Mouse (Mus musculus) CH12.LX (cell line): Measurements from ENCODE around the gene Dusp27. TPM values are rescaled to one million over a fixed set of nuclear protein-coding genes. Genes with fewer than 3 reads are reported as not detected.

Experiments
- DNase-seq: peaks from one replicate; pipeline ENCODE4 v3.0.0-alpha.2; 2013; ENCODE audit errors: extremely low read depth
- H3K27ac ChIP-seq: 2 replicates; pipeline ENCODE4 v1.5.1; 2012; ENCODE audit warnings: low read depth, mild to moderate bottlenecking, control low read depth, moderate library complexity; ENCODE audit not compliant: insufficient read depth
- H3K27me3 ChIP-seq: replicated peaks from 2 replicates; pipeline ENCODE3; 2012; ENCODE audit warnings: inconsistent platforms
- H3K36me3 ChIP-seq, 2 experiments: replicated peaks in 1 of 2; 2 replicates each; pipeline versions ENCODE3 to v1.6.1; 2012; ENCODE audit warnings: inconsistent platforms in 1 of 2, low read length in 1 of 2, mild to moderate bottlenecking in 1 of 2, mixed read lengths in 1 of 2, moderate library complexity in 1 of 2; ENCODE audit not compliant: control insufficient read depth in 1 of 2, insufficient read depth in 1 of 2
- H3K4me1 ChIP-seq, 2 experiments: 2 replicates each; pipeline ENCODE4 v1.6.1; 2012; ENCODE audit warnings: inconsistent platforms in 1 of 2, moderate library complexity in 1 of 2; ENCODE audit not compliant: insufficient read depth in 2 of 2, control insufficient read depth in 1 of 2
- H3K4me2 ChIP-seq: 2 replicates; pipeline ENCODE4 v1.6.1; 2012; ENCODE audit warnings: low read depth, mild to moderate bottlenecking, control low read depth; ENCODE audit not compliant: poor library complexity, insufficient read depth, severe bottlenecking
- H3K4me3 ChIP-seq, 3 experiments: fragments of 150-350 bp in 1 of 3; sonication (generic) in 1 of 3; replicated peaks in 1 of 3; 2 replicates each; pipeline versions ENCODE3 to v1.5.1; 2011 to 2012; ENCODE audit warnings: low read depth in 2 of 3, low read length in 2 of 3, mild to moderate bottlenecking in 2 of 3, moderate library complexity in 2 of 3, control low read depth in 1 of 3, improper control_type of control experiment in 1 of 3, inconsistent platforms in 1 of 3, mixed read lengths in 1 of 3; ENCODE audit not compliant: poor library complexity in 1 of 3
- H3K79me2 ChIP-seq: replicated peaks from 2 replicates; pipeline ENCODE4 v1.6.1; 2012; ENCODE audit warnings: mild to moderate bottlenecking, moderate library complexity; ENCODE audit not compliant: control insufficient read depth, poor library complexity, insufficient read depth, severe bottlenecking; ENCODE audit errors: extremely low read depth
- H3K9ac ChIP-seq: 2 replicates; pipeline ENCODE4 v1.6.1; 2012; ENCODE audit warnings: low read depth, mild to moderate bottlenecking, control low read depth, moderate library complexity; ENCODE audit not compliant: insufficient read depth
- H3K9me3 ChIP-seq: replicated peaks from 2 replicates; pipeline ENCODE3; 2012; ENCODE audit warnings: low read length, inconsistent platforms, mixed read lengths
- CHD1 ChIP-seq: IDR thresholded peaks from 2 replicates; pipeline ENCODE4 v1.6.1; 2012; ENCODE audit warnings: low read depth, low read length, improper control_type of control experiment, inconsistent platforms
- CHD2 ChIP-seq: IDR thresholded peaks from 2 replicates; pipeline ENCODE4 v1.6.1; 2011; ENCODE audit warnings: low read length, improper control_type of control experiment
- E2F4 ChIP-seq: IDR thresholded peaks from 2 replicates; pipeline ENCODE4 v1.6.1; 2011; ENCODE audit warnings: low read depth, low read length, improper control_type of control experiment; ENCODE audit not compliant: insufficient replicate concordance
- ELF1 ChIP-seq: IDR thresholded peaks from 2 replicates; pipeline ENCODE4 v1.6.1; 2014; ENCODE audit warnings: low read depth, mild to moderate bottlenecking, inconsistent platforms, low read length, improper control_type of control experiment
- EP300 ChIP-seq: IDR thresholded peaks from 2 replicates; pipeline ENCODE4 v1.6.1; 2011; ENCODE audit warnings: low read length, improper control_type of control experiment
- GABPA ChIP-seq: IDR thresholded peaks from 2 replicates; pipeline ENCODE4 v1.6.1; 2012; ENCODE audit warnings: low read depth, low read length, improper control_type of control experiment, inconsistent platforms; ENCODE audit not compliant: insufficient replicate concordance
- HCFC1 ChIP-seq: IDR thresholded peaks from 2 replicates; pipeline ENCODE4 v1.6.1; 2012; ENCODE audit warnings: low read depth, mild to moderate bottlenecking, inconsistent platforms, low read length, improper control_type of control experiment
- IRF4 ChIP-seq: IDR thresholded peaks from 2 replicates; pipeline ENCODE4 v1.6.1; 2014; ENCODE audit warnings: low read depth, mild to moderate bottlenecking, inconsistent platforms, low read length, improper control_type of control experiment
- JUN ChIP-seq: IDR thresholded peaks from 2 replicates; pipeline ENCODE4 v1.6.1; 2011; ENCODE audit warnings: low read depth, mild to moderate bottlenecking, low read length, improper control_type of control experiment, moderate library complexity; ENCODE audit not compliant: insufficient read depth
- JUND ChIP-seq: conservative IDR thresholded peaks from 2 replicates; pipeline ENCODE4 v1.6.1; 2011; ENCODE audit warnings: low read depth, low read length, improper control_type of control experiment
- MAFK ChIP-seq: IDR thresholded peaks from 2 replicates; pipeline ENCODE4 v1.6.1; 2011; ENCODE audit warnings: low read length, improper control_type of control experiment; ENCODE audit not compliant: insufficient replicate concordance
- MAZ ChIP-seq: IDR thresholded peaks from 2 replicates; pipeline ENCODE4 v1.6.1; 2012; ENCODE audit warnings: low read depth, mild to moderate bottlenecking, inconsistent platforms, low read length, improper control_type of control experiment, moderate library complexity
- MXI1 ChIP-seq: IDR thresholded peaks from 2 replicates; pipeline ENCODE4 v1.6.1; 2011; ENCODE audit warnings: mild to moderate bottlenecking, low read depth, low read length, improper control_type of control experiment
- NELFE ChIP-seq: IDR thresholded peaks from 2 replicates; pipeline ENCODE4 v1.6.1; 2011; ENCODE audit warnings: low read depth, low read length, improper control_type of control experiment
- NRF1 ChIP-seq: IDR thresholded peaks from 2 replicates; pipeline ENCODE4 v1.6.1; 2014; ENCODE audit warnings: low read depth, mild to moderate bottlenecking, inconsistent platforms, low read length, improper control_type of control experiment, moderate library complexity
- RCOR1 ChIP-seq: conservative IDR thresholded peaks from 2 replicates; pipeline ENCODE4 v1.6.1; 2012; ENCODE audit warnings: low read depth, mild to moderate bottlenecking, inconsistent platforms, low read length, improper control_type of control experiment
- SMC3 ChIP-seq: IDR thresholded peaks from 2 replicates; pipeline ENCODE4 v1.6.1; 2011; ENCODE audit warnings: low read depth, low read length, improper control_type of control experiment
- TBP ChIP-seq: conservative IDR thresholded peaks from 2 replicates; pipeline ENCODE4 v1.6.1; 2011; ENCODE audit warnings: low read depth, low read length, improper control_type of control experiment
- TCF12 ChIP-seq: IDR thresholded peaks from 2 replicates; pipeline ENCODE4 v1.6.1; 2014; ENCODE audit warnings: low read depth, mild to moderate bottlenecking, inconsistent platforms, low read length, improper control_type of control experiment
- UBTF ChIP-seq: IDR thresholded peaks from 2 replicates; pipeline ENCODE4 v1.6.1; 2012; ENCODE audit warnings: low read depth, mild to moderate bottlenecking, inconsistent platforms, low read length, improper control_type of control experiment, moderate library complexity
- USF2 ChIP-seq: conservative IDR thresholded peaks from 2 replicates; pipeline ENCODE4 v1.6.1; 2011; ENCODE audit warnings: low read depth, low read length, improper control_type of control experiment
- ZKSCAN1 ChIP-seq: IDR thresholded peaks from 2 replicates; pipeline ENCODE4 v1.6.1; 2012; ENCODE audit warnings: low read depth, inconsistent platforms, low read length, improper control_type of control experiment, borderline replicate concordance
- ZMIZ1 ChIP-seq: IDR thresholded peaks from 2 replicates; pipeline ENCODE4 v1.6.1; 2012; ENCODE audit warnings: low read depth, mild to moderate bottlenecking, inconsistent platforms, low read length, improper control_type of control experiment
- ZNF384 ChIP-seq: IDR thresholded peaks from 2 replicates; pipeline ENCODE4 v1.6.1; 2012; ENCODE audit warnings: low read depth, low read length, improper control_type of control experiment, inconsistent platforms
- dilution Hi-C: fragments of 300-500 bp; cut with MboI; formaldehyde crosslinking; loops from 2 replicates; pipeline ENCODE4 v1.14.3; 2020; ENCODE audit warnings: low sequenced_read_pairs; ENCODE audit not compliant: extremely low pct_unique_long_range_greater_than_20kb, extremely low pct_ligation_motif_present
- in situ Hi-C: fragments of 300-500 bp; cut with MboI; formaldehyde crosslinking; loops from 3 replicates; pipeline ENCODE4 v1.14.3; 2019; ENCODE audit warnings: low sequenced_read_pairs, low pct_ligation_motif_present, low pct_unique_long_range_greater_than_20kb, mixed read lengths
- polyA plus RNA-seq: library from polyadenylated mRNA; unstranded; fragments of >175 nt; gene quantifications from 2 replicates; pipeline ENCODE4 v1.2.1, GENCODE M21; 2012; ENCODE audit warnings: low read depth; ENCODE audit not compliant: insufficient read length
- total RNA-seq, 2 experiments: library from RNA; depleted of rRNA; stranded (reverse); fragments of 300-350 nt in 1 of 2; fragments of >200 nt in 1 of 2; gene quantifications; 2 replicates each; pipeline ENCODE4 v1.2.3; 2012 to 2014

The Dusp27 gene
- total and polyA plus RNA-seq, 3 experiments, result 0.06 TPM; not detected in 2

GRCm38 (mm10) chr1:166130224-166130860, 2.6 kb upstream of the Dusp27 start, which contains the start of gene Gpa33:
Gene Gpa33 (plus strand): TSS chr1:166130238.
- Histone ChIP-seq H3K79me2 (no peaks in the 10 kb centered on the region), H3K4me2 (no peak within 1 kb of the TSS), H3K4me3 (no peak within 1 kb of the TSS), H3K4me1 (peaks cover 2 to 6% of the 10 kb centered on the region in 2 experiments), H3K9me3 (no peaks in the 10 kb centered on the region), H3K27ac (no peak within 1 kb of the TSS), H3K9ac (no peak within 1 kb of the TSS), H3K27me3 (no peaks in the 10 kb centered on the region), H3K36me3 (no peaks in the 10 kb centered on the region)
- dilution Hi-C loops, result no loop called here
- DNase-seq, result no peak
- TF ChIP-seq MXI1, result no peak
- TF ChIP-seq GABPA, result no peak
- no peak for TF ChIP-seq ZMIZ1
- TF ChIP-seq CHD2, result no peak
- no peak for TF ChIP-seq JUND
- TF ChIP-seq IRF4, result no peak
- no peak for TF ChIP-seq ZKSCAN1
- no peak for TF ChIP-seq EP300
- no peak for TF ChIP-seq NELFE
- no peak for TF ChIP-seq MAFK
- TF ChIP-seq JUN, result no peak
- TF ChIP-seq USF2, result no peak
- TF ChIP-seq E2F4, result no peak
- no peak for TF ChIP-seq NRF1
- TF ChIP-seq TCF12, result no peak
- TF ChIP-seq, all 38 proteins: peak for 0
- in situ Hi-C loops, result no loop called here

- Histone ChIP-seq H3K4me1 (peaks cover 0 to 2% of the 10 kb centered on the region in 2 experiments; a peak in 2 of 4 replicates), H3K4me2 (no peak overlapping the region), H3K79me2 (no peaks in the 10 kb centered on the region), H3K9me3 (no peaks in the 10 kb centered on the region), H3K36me3 (no peaks in the 10 kb centered on the region), H3K27me3 (no peaks in the 10 kb centered on the region), H3K27ac (no peak overlapping the region), H3K4me3 (no peak overlapping the region), H3K9ac (no peak overlapping the region)
- in situ Hi-C loops, result no loop called here
- TF ChIP-seq IRF4 (no peak), CHD2 (no peak), ZMIZ1 (no peak), GABPA (no peak), CHD1 (no peak), SMC3 (no peak), JUND (no peak), TCF12 (no peak), MAZ (no peak), UBTF (no peak), ELF1 (no peak), RCOR1 (no peak), MXI1 (no peak), E2F4 (no peak), MAFK (no peak), EP300 (no peak), ZNF384 (no peak), USF2 (no peak), TBP (no peak), HCFC1 (no peak)
- dilution Hi-C loops, result no loop called here
- no peak for DNase-seq
Measured at GRCm38 (mm10) chr1:166128551-166128950, 829 bp upstream of the Dusp27 start.
